Mouse (Mus musculus) adrenal gland, adult 2 months (tissue): ENCODE measurements around the gene Guca2a. TPM values are rescaled to one million over a fixed set of nuclear protein-coding genes. Genes with fewer than 3 reads are reported as not detected.

ENCODE experiments used
- DNase-seq: peaks from one replicate; pipeline ENCODE4 v3.0.0; 2021
- polyA plus RNA-seq: library from polyadenylated mRNA; depleted of rRNA; stranded (reverse); fragments of >200 nt; gene quantifications from 2 replicates; pipeline ENCODE4 v1.2.3, GENCODE M21; 2012
- total RNA-seq, 2 experiments: library from RNA; stranded (reverse); gene quantifications; 2 replicates each; pipeline ENCODE4 v1.2.3; 2021

Gene Guca2a
- total and polyA plus RNA-seq, 3 experiments = not detected

DNA sequence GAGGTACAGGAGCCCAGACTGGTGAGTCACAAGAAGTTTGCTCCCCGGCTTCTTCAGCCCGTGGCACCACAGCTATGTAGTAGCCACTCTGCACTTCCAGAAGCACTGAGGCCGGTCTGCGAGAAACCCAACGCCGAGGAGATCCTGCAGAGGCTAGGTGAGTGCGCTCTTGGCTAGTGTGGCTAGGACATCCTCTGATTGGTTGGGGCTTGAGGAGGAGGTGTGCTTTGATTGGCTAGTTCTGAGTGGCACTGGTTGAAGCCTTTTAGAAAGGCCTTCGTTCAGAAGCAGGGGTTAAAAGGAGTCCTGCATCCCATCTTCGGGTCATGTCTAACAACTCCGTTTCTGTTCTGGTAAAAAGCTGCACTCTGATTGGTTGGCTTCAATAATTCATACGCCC lies 1.2 kb downstream of the Guca2a start:
- DNase-seq = no peak

- no peak for DNase-seq
Measured at GRCm38 (mm10) chr4:119642666-119643065, 5.2 kb downstream of the Guca2a start.

GRCm38 (mm10) chr4:119657011-119657410 lies 19.5 kb downstream of the Guca2a start:
- no peak for DNase-seq

DNA sequence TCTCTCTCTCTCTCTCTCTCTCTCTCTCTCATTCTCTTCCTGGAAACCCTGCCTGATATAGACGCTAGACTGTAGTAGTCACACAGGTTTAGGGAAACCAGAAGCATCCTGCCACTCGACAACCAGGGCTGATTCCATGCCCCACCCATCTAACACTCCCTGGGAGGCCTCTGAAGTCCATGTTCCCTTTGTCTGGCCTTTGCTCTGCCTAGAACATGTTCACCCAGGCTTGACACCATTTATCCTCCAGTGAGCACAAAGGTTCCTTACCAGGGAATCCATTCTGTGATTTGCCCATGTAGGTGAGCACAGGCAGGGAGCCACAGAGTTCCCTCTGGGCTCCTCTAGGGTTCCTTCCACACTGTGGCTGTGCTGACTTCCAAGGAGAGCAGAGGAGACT lies 20.7 kb downstream of the Guca2a start:
- DNase-seq = no peak

- DNase-seq = no peak
Measured at GRCm38 (mm10) chr4:119658731-119659130, 21.2 kb downstream of the Guca2a start, which contains the start of gene Guca2b. Gene Guca2b, minus strand, starts transcription at chr4:119658954.

- DNase-seq = no peak
Measured at GRCm38 (mm10) chr4:119660007-119660406, 22.5 kb downstream of the Guca2a start.

DNA sequence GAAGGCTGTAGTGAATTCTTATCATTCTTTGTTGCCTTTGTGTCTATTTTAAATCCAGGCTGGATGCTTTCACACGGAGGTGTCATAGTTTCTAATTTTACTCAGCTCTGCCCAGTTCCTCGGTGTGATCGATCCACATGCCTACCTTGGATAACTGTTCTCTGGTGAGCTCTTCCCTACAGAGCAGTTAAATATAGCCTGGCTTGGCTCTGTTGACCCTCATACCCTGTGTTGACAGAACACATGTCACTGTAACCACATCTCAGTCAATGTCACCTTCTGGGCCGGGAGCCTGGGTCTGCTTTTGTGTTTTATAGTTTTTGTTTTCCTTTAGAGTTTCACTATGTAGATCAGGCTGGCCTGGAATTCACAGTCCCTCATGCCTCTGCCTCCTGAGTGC lies 24.6 kb downstream of the Guca2a start:
- no peak for DNase-seq

DNA sequence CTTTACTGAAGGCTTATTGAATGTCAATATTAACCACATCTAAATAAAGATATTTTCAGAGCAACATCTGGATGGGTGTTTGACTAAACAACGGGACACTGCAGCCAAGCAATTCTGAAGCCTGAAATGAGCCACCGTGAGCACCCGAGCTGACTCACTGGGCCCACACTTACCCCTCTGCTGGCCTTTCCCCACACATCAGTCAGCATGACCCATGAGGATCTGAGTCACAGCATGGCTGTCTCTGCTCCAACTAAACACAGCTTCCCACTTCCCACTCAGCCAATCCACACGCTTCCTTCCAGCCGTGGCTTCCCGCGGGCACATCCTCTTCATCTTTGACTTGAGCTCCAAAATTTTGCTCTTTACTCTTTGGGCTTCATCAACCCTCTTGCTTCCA lies 25.5 kb downstream of the Guca2a start:
- peak; percentile 77 for DNase-seq

GRCm38 (mm10) chr4:119663409-119664095 lies 26.0 kb downstream of the Guca2a start:
- no peak for DNase-seq

DNA sequence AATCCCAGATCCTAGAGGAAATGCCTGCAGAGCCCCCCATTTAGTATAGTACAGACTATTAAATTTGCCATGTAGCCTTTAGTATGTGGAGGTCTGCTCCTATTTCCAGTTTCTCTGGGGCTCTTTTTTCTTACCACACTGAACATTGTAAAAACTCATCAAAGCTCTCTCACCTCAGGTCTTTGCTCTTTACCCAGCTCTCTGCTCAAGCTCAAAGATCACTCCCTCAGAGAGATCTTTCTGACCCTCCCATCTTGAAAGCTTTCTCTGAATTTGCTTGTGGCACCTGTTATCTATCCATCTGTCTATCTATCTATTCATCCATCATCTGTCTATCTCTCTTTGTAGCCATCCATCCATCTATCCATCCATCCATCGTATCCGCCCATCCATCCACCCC lies 27.7 kb downstream of the Guca2a start:
- DNase-seq = no peak

DNA sequence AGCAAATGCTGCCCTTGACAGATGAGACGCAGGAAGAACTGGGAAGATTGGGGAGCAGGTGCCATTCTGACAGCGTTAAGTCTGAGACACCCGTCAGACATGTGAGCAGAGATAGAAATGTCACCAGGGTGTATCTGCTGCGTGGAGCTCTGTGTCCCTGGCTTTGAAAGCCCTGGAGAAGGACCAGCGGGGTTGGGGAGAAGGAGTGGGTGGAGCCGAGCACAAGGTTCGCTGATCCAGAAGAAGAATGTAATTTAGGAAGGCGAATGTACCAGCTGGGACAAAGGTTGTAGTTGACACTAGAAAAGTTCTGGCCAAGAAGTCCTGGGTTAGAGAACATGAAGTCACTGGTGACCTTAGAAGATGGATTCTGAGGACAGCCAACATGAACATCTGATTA lies 28.6 kb downstream of the Guca2a start:
- DNase-seq = peak; percentile 42

DNA sequence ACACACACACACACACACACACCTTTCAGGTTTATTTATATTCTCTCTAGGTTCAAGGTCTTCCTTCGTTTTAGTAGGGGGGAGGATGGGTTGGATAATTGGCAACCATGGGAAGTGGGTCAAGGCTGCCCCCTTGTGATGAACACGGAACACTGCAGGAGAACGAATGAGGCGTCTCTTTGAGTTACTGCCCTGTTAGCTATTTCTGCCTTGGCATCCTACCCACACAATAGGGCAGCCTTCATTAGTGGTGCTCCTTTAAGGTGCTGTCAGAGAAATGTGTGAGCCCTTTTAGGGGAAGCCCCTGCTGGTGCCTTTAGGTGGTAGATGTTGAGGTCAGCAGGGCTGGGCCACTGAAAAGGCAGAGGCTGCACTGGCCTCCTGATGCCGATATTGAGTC lies 29.9 kb downstream of the Guca2a start:
- peak; percentile 53 for DNase-seq

DNA sequence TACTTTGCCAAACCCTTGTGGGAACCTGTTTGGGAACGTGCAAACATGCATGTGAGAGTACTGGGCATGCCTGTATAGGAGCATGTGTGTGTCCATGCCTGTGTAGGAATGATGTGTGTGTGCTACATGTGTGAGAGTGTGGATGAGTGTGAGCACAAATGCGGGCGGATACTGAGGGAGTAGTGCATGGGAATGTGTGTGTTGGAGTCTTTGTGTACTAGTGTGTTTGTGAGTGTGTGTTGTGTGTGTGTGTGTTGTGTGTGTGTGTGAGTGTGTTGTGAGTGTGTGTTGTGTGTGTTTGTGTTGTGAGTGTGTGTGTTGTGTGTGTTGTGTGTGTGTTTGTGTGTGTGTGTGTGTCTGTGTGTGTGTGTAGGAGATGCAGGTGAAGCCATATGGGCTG lies 30.7 kb downstream of the Guca2a start:
- DNase-seq = no peak

DNA sequence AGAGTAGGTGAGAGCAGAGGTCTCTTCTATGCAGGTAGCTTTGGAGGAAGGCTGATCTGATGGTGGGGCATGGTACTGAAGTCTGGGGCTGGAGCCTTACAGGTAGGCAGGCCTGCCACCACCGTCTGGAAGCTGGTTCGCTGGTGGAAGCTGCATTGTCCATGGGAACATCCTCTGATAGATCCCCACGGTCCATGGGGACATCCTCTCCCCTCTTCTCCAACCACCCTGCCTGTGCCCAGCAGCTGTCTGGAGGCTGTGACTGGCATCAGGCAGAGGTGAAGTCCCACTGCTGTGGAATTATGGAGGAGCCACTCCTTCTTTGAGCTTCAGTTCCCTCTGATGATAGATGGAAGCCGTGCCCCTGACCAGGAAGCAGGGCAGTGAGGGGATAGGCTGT lies 31.1 kb downstream of the Guca2a start:
- no peak for DNase-seq

GRCm38 (mm10) chr4:119669356-119670209 lies 32.1 kb downstream of the Guca2a start:
- no peak for DNase-seq

DNA sequence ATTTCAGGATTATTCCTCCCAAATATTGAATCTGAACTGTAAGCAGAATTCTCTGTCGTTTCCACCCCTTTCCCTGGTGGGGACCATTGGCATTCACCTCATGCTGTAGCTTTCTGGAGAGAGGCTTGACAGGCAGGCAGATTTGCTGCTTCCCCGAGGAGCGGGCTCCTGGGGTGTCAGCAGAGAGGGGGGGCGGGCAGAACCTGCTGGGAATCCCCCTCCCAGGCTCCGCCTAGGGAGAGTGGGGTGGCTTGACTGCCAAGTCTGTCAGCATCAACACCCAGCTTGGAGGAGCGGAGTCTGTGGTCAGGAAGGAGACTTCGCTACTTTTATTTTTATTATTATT lies 32.7 kb downstream of the Guca2a start:
- no peak for DNase-seq

DNA sequence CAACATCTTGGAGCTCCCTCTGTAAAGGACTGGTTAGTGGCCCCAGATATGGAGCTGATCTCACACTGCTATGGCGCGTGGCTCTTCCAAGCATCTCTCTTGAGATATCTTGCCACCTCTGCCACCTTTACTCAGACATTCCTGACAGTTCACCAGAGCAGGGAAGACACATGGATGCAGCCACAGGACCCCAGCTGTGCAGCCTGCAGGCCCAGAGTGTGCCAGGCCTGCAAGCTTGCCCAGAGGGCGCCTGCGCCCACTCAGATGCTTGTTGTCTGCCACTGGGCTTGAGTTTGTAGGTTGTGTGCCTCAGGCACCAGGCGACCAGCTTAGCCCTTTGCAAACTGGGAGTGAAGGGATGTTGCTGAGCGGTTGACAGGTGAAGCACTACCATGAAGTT lies 33.2 kb downstream of the Guca2a start:
- no peak for DNase-seq

DNA sequence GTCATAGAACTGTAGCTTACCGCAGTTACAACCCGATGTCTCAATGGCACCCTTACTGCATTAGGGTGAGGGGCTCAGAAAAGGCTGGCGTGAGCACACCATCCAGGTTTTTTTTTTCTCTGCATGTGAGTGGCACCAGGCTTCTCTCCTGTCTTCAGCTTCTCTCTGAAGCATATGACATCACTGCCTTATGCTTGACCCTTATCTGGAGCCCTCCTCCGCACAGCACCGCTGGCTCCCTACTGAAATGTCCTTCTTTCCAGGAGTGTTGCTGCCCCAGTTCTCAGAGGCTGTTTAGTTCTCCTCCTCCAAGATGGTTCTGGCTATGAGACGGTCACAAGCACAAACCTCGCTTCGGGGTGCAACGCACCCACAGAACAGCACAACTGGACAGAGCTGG lies 33.7 kb downstream of the Guca2a start:
- DNase-seq = no peak

DNA sequence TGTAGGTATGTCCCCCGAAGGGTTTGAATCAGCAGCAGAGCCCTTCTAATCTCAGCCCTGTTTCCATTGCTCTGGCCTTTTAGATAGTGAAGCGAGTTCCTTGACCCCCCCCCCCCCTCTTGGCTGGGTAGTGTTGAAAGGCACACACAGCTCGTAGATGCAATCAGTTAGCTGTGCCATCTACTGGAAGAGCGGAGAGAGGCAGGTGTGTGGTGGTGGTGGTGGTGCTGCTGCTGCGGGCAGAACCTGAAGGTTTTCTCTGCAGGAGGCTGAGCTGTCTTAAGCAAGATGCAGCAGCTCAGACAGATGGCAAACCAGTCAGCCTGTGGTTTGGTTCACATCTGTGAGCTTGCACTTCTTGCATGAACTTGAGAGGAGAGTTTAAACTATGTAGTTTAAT lies 35.2 kb downstream of the Guca2a start:
- no peak for DNase-seq

DNA sequence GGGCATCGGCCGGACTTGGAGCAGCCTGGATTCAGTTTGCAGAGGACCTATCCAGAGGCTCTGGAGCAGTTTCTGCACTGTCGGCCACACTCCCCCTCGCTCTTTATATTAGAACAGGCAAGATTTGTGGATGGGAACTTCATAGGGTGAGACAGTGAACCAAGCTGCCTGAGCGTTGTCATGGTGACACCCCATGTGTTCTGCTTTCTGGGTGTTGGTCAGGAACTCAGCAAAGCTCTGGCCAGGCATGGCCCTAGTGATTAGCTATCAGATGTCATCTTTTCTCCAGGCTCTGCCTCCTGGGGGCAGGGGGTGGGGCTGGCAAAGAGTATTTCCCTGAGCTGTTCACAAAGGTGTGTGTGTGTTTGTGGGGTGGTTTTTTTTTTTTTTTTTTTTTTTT lies 45.1 kb downstream of the Guca2a start:
- no peak for DNase-seq

DNA sequence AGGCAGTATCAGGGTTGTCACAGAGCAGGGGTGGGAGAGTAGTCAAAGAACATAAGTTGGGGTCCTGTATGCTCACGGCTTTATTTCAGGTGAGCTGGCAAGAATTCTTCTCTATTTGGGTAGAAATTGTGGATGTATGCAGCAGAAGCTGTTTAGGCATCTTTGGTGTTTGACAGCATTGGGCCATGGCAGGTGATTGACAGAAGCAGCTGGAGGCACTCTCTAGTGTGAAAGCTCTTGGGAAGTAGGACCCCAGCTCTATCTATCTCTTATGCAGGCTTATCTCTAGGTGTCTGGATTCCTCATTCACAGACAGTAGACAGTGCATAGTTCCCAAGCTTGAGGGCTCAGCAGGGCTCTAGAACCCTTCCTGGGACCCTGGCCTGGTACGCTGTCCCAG lies 48.2 kb downstream of the Guca2a start:
- DNase-seq = no peak
